Mouse (Mus musculus) adrenal gland, postnatal 25 days (tissue): Measurements from ENCODE around the gene Pdlim4. TPM values are rescaled to one million over a fixed set of nuclear protein-coding genes. Genes with fewer than 3 reads are reported as not detected.
"Not testable (repeated sequence)": the region's sequence is repeated elsewhere in the genome, so short reads cannot be mapped to it uniquely, and the experiment has no call there.

Source experiments
- DNase-seq: peaks from one replicate; pipeline ENCODE4 v3.0.0; 2021; ENCODE audit warnings: mixed read lengths
- total RNA-seq: library from RNA; stranded (reverse); gene quantifications from 2 replicates; pipeline ENCODE4 v1.2.3, GENCODE M21; 2021

The Pdlim4 gene
- total RNA-seq, 1 experiment from 2014 or later, result 37.9 TPM

DNA sequence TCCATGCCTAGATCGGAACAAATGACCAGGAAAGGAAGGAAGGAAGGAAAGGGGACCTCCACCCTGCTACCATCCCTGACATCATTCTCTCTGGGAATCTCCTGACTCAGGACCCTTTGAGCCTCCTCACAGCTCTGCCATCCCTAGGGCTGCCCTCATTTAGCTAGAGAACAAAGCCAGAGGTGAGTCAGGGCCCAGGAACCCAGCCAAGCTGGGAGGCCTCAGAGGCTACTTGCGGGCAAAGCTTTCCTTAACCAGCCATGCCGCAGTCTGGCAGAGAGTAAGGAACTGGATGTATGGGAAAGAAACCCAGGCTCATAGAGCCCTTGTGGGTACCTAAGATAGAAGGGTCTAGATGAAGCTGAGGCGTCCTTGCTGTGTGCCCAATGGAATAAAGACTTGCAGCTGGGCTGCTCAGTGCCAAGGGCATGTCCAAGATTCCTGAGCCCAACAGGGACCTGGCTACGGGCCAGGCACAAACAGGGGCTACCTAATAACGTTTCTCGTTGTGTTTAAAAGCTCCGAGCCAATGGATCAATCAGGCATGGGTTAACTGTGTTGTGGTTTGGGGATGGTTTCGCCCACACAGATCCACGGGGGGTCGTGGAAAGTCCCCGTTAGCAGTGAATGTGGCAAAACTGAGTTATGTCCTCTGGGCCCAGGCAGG is 6.6 kb downstream of the Pdlim4 start:
- DNase-seq, result peak; percentile 90

DNA sequence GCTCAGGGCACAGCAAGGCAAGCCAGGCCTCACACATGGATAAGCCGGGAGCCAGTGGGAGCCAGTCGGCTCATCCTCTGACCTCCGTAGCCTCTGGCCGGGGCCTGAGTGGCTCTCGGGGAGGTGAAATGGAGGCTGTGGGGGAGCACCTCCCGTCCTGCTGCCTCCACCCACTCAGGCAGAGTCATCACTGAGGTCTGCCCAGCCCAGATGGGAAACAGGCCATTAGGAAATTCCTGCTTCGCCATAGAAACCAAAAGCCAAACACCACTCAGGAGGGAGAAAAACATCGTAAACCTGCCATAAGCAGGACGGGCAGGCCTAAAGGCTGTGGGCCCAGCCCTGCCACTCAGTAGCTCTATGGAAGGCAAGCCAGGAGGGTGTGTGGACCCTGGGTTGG is 8.5 kb downstream of the Pdlim4 start:
- no peak for DNase-seq

DNA sequence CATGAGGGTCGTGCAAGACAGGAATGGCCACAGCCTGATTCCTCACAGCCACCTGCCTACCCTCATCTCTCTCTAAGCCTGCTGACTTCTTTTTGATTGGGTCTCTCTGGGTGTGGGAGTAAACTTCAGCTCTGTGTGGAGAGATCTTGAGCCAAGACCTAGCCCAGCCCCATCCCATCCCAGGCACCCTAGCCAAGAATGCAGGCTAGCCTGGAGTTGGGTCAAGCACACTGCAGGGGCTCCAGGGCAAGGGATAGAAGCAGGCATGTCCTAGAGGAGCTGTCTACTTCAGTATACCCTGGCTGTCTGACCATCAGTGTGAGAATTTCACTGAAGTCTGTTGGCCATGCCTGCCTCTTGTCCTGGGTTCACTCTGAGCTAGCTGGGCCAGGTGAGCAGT is 9.3 kb downstream of the Pdlim4 start:
- DNase-seq, result no peak

DNA sequence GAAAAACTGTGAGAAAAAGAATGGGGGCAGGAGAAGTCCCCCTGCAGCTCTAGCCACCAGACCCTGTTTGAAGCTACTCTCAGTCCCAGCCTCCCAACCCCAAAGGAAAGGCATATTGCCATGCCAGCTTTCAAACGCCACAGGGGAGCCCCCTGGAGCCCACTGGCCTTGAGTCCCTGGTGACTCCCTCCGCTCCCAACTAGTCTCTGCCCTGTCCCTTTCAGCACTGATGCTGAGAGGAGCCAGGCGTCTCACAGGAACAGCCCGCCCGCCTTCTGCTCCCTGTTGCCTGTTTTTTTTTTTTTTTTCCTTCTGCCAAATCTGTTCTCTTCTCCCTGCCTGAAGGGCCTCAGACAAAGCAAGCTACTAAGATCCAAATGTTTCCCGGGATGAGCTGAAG is 10.2 kb downstream of the Pdlim4 start:
- DNase-seq, result no peak

DNA sequence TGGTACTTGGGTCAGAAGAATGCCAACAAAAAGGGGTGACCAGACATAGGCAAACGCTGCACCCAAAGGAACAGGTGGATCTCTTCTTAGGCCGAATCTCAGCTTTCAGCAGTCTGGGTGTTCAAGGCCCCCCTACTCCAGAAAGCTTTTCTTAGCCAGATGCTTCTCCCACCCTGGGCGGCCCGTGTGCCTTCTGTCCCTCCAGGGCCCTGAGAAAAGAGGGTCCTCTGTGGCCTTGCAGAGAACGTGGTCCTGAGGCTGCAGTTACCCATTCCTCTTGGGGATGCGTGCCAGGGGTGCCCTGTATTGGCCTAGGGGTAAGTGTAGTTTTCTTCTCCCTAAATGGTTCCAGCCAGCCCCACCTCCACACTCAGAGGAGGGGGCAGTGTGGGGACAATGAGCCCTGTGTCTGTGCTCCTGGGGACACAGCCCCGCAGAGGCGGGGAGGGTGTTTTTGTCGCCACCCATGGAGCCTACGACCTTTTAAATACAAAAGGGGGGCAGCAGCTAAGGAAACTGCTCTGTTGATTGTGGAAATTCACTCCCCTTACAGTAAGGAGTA is 10.7 kb downstream of the Pdlim4 start:
- no peak for DNase-seq

DNA sequence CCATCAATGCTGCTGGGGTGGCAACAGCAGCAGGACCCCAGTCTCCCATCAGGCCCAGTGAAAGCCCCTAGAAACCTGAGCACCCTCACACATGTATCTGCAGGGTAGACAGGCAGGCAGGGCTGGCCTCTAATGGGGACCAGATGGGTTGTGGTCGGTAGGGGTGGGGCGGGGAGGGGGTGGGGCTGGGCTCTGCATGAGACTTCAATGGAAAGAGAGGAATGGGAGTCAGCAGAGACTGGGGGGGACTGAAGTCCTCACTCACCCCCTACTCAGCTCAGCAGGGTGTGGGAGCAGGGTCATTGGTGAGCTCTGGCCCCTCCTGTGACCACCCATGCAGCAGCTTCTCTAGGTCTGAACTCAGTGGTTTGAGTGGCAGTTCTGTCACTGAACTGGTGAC is 11.4 kb downstream of the Pdlim4 start:
- DNase-seq, result no peak

DNA sequence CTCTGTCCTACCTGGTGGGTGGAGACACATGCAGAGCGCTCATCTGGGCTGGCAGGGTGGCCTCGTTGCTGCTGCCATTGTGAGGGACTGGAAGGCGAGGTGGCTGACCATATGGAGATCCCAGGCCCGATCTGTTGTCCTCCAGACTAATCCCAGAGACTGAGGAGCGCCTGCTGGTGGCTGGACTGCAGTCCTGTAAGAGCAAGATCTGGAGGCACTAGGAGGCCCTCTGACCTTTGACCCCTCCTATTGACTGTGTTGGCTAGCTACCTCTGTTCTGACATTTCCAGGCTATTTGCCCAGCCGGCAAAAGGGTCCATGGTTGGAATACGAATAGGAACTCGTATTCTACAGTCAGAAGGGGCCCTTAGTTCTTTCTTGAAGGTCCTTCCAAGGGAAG is 12.7 kb downstream of the Pdlim4 start:
- no peak for DNase-seq

DNA sequence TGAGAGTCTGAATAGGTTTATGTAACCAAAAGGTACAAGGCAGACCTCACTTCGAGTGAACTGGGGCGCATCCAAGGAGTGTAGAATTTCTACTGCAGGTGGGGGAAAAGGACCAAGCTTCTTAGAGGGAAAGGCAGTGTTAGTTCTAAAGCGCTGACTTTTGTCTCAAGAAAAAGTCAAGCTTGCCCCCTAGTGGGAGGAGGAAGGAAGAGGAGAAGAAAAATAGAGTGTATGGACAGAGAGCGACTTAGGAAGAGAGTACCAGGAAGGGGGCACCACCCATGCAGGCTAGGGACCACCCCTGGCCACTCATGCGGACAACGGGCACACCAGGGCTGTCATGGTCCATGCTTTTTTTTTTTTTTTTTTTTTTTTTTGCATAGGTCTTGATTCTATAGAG is 14.6 kb downstream of the Pdlim4 start:
- no peak for DNase-seq

DNA sequence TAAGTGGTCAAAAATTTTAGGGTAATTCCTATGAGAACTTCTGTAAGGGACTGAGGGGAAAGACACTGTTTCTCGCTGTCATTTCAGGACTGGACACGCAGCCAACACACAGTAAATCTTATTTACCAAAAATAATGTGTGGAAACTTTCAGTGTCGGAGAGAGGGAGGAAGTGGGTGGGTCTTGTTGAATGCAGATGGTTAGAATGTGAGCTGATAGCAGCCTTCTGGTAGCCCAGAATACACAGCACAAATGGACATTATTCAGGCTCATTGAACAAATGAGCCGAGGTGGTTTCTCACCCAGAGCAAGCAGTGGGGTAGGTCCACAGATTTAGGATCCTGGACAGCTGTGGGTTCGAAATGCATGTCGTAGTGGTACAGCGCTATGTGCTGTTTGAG is 15.7 kb downstream of the Pdlim4 start:
- no peak for DNase-seq

DNA sequence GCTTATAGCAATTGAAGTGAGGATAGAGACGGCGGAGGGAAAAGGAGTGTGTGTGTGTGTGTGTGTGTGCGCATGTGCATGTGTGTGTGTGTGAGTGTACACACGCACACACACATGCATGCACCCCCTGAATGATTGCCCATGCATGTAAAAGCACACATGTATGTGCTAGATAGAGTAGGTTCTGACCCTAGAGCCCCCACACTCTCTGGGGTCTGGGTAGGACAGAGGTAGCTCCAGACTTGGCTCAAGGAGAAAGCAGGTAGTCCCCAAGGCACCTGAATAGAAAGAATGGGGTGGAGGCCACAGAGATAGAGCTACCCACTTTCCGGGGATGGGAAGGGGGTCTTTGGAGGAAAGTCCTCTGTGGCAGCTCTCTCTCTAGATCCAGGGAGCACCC is 16.7 kb downstream of the Pdlim4 start:
- DNase-seq, result no peak

DNA sequence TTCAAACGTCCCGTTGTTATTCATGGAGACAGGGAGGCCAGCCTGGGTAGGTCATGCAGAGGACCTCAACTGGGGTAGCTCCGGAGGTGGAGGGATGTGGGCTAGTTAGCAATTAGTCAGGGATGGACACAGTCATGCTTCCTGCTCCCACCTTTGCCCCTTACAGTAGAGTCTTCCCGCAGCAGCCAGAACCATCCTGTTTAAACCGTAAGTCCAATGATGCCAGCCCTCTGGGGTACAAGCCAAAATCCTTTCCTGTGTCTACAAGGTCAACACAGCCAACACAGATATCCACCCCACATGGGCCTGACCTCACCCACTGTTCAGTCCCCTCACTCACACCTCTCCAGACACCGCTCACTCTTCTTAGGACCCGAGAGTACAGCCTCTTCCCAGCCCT is 17.7 kb downstream of the Pdlim4 start:
- DNase-seq, result no peak

DNA sequence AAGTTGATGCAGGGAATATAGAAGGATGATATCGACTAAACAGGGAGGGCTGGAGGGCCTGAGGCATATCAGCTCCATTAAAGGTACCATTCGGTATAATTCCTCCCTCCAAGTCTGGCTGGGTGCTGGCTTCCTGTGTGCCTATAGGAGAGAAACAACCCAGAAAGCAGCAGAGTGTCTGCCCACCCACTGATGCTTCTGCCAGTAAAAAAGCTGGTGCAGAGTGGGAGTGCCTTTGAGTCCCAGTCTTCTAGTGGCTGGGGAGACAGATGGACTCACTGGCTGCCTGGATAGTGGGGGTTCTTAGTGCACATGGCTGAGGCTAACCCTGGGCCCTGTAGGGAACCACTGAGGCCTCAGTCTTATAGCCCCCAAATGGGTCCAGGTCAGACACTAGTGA is 18.6 kb downstream of the Pdlim4 start:
- no peak for DNase-seq

DNA sequence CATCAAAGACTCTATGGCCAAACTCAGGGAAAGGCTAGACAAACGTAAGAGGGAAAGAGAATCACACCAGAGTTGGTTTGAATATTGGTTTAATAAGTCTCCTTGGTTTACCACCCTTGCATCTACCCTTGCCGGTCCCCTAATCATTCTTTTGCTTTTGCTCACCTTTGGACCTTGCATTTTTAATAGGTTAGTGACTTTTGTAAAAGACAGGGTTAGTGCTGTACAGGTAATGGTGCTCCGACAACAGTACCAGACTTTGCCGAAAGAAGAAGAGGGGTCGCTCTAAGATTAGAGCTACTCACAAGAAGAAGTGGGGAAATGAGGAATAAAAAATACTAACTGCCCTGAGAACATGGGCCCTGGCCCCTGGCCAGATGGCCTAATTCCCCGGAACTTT is 28.1 kb downstream of the Pdlim4 start:
- DNase-seq, result no peak

DNA sequence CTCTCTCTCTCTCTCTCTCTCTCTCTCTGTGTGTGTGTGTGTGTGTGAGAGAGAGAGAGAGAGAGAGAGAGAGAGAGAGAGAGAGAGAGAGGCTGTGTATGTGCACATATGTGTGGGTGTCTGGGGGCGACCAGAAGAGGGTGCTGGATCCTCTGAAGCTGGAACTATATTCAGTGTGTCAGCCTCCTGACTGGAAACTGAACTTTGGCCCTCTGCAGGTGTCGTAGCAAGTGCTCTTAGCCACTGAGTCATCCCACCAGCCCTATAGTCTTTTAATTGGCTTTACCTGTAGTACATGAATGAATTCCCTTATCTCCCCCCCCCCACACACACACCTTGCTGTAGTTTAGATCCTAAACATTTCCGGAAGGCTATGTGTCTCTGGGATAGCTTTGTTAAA is 35.9 kb downstream of the Pdlim4 start:
- not testable (repeated sequence) for DNase-seq

DNA sequence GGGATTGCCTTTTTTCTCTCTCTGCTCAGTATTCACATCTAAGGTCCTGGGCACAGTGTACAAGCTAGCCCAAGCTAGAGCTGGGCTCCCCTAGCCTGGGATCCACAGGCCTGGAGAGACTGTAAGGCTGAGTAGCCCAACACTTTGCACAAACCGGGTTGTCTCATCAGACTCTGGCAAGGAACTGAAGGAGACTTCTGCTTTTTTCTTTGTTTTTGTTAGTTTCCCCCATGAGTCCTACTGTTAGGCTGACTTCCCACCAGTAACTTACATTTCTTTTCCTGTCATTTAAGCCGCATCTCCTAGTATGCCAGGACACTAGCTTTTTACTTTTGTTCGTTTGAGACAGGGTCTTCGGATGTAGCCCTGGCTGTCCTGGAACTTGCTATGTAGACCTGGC is 39.8 kb downstream of the Pdlim4 start:
- no peak for DNase-seq

DNA sequence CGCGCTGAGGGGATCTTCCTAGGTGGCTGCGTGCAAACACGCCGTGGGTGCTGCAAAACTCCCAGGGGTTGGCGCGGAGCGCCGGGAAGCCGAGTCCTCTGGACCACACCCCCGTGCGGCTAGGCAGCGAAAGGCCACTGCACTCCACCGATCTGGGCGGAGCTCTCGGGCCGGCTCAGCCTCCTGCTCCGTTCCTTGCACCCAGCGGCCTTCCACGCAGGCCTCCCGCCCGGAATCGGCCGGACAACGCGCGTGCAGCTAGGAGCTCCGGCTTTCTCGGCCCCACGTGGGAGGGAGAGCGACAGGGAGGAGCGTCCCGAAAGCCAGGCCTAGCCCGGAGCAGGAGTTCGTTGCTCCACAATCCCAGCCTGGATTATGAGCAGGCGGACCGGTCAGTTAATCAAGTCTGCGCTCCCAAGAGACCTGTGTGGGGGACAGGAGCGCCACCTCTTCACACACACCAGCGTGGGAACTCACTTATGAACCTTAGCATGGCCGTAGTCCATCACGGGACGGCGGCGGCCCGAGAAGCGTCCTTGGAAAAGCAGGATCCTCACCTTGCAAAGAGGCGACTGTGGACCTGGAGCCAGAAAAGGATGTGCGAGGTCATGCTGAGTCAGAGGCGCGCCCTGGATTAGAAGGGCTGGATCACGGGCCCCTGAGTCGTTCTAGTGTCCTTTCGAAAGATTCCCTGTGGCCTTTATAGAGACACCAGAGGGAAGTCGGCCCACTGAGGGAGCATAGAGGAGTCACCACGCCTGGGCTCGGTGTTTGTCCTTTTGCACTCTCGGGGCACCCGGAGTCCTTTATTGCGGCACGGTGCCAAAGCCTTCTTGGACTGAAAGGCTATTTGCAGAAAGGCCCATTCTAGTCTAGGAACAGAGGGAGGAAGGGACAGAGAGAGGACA is 40.5 kb downstream of the Pdlim4 start, which contains the start of gene Slc22a4:
Slc22a4 (minus strand) TSS at position 47 of the 908 bp plus-strand sequence.
- DNase-seq, result peak; percentile 88

DNA sequence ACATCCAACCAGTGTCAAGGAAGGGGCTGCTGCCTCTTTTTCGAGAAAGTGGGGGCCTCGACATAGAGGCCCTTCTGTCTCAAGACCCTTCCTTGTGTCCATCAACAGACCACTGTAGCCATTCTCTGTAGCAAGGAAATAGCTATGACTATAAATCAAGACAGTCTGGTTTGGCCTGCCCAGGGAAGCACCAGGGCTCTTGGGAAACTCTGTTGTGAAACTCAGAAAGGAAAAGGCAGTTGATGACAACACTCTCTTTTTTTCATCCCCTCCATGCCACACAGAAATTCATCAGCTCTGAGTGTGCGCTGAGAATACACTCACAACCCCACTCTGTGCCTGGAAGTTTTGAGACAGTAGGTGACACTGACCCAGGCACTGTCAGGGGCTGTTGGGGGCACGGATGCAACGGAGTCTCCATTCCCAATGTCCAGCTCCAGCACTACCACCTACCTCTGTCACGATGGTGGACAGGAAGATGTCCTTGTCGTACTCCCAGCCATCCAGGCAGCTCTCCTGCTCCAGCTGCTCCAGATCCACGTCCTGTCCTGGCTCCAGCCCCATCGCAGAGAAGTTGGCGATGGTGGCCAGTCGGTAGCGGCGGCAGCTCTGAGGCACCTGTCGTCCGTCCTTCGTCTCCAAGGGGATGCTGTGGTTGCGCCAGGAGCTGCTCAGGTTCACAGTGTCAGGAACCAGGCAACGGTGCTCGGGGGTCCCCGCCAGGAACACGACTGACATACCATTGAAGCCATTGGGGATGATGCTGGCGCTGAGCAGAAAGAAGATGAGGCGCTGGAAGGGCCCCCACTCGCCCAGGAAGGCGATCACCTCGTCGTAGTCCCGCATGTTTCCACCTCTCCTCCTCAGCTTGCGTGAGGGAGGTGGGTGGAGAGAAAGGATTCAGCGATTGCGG is 41.4 kb downstream of the Pdlim4 start:
- no peak for DNase-seq

DNA sequence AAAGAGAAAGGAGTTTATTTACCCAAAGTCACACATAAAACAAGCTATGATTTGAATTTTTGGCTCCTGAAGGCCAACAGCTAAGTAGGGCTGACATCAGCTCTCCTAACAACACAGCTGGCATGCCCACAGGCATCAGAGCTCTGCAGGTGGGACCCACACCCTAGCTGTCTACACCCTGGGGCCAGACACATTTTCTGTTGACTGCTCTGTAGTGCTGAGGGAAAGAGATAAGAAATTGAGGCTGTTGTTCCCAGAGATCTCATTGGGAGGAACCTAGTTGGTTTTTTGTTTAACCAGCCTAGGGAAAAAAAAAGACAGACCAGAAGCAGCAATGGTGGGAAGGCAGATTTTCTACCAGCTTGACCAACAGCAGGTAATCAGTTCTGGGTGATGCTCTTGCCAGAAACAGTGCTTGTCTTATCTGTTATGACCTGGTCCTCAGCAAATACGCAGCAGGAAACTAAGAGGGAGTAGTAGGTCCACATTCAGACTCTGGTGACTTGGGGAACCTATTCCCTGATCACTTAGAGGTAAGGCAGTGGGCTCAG is 42.2 kb downstream of the Pdlim4 start:
- no peak for DNase-seq

DNA sequence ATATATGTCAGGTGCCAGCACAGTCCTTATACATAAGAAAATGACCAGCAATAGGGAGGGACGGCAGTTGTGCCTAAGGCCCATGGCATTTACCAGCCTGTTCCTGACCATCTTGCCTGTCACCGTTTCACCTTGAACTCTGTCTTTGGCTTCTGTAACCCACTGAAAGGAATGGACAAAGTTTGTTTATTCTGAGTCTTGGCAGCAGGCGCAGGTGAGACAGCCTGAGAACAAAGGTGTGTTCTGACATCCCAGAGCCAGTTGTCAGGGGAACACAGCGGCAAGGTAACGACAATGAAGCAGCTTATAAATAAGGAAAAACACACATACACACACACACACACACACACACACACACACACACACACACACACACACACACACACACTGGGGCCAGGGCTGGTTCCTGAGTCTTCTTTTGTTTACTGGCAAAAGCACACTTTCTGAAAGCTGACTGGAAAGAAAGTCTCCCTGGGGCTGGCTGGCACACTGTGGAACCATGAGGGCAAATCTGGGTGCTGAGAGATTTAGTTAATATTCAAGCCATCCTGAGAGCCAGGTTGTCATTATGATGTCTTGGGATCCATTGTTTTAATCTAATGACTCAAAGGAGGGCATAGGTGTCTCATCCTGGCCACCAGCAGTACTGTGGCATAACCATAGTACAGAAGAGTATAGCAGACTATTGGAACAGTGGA is 47.3 kb downstream of the Pdlim4 start:
- no peak for DNase-seq

DNA sequence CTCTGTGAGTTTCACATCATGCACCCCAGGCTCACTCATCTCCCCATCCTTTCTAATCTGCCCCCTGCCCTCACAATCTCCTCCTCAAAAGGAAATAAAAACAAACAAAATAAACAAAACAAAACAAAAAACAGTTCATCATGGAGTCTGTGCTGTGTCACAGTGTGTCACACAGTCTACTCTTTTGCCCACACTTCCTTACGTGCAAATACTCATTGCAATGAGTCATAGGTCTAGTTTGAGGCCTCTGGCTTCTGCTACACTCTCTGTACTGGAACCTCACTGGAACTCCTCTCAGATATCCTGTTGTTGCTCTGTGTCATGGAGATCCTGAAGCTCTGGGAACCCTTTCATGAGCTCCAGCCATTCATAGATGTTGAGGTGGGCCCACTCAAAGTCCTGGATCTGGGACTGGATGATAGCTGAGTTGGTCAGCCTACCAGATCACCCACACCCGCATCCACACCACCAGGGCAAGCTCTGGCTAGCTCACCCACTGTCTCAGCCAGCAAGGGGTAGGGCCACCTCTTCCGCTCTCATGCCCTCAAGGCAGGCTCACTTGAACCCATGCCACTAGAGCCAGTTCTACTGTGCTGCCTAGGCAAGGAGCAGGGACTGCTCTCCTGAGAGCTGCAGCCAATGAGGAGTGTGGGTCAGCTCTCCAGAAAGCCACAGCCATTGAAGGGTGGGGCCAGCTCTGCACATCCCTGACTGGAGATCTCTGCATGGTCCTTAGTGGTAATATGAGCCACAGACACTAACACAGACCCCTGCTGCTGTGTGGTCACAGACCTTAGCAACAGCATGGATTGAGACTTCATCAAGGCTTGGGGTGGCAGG is 49.7 kb downstream of the Pdlim4 start:
- DNase-seq, result no peak
